Mouse (Mus musculus): Measurements from ENCODE around the gene Foxl2.

Foxl2 gene

GRCm38 (mm10) chr9:98962478-98963142, 7.5 kb downstream of the Foxl2 start:
- no peak for DNase-seq

GRCm38 (mm10) chr9:98963661-98964060, 8.6 kb downstream of the Foxl2 start:
- DNase-seq, result no peak

GRCm38 (mm10) chr9:98965084-98965483, 10.0 kb downstream of the Foxl2 start:
- peak; percentile 39 to 42 for DNase-seq

GRCm38 (mm10) chr9:98973101-98973521, 18.0 kb downstream of the Foxl2 start:
- DNase-seq, result no peak

- DNase-seq, result no peak
Measured at GRCm38 (mm10) chr9:98973561-98973960, 18.5 kb downstream of the Foxl2 start.

GRCm38 (mm10) chr9:98974898-98975297, 19.8 kb downstream of the Foxl2 start:
- DNase-seq, result no peak

GRCm38 (mm10) chr9:98976081-98976480, 21.0 kb downstream of the Foxl2 start:
- DNase-seq, result no peak

- no peak for DNase-seq
Measured at GRCm38 (mm10) chr9:98976520-98976919, 21.4 kb downstream of the Foxl2 start.

GRCm38 (mm10) chr9:98979431-98980416, 24.6 kb downstream of the Foxl2 start:
- peak; percentile 97 for DNase-seq

GRCm38 (mm10) chr9:98985800-98986475, 30.9 kb downstream of the Foxl2 start, which contains the start of gene Faim:
Faim (plus strand) TSS chr9:98986373.
- peak; percentile 100 for DNase-seq

- no peak for DNase-seq
Measured at GRCm38 (mm10) chr9:98986476-98987096, 31.5 kb downstream of the Foxl2 start.

GRCm38 (mm10) chr9:98987131-98987530, 32.0 kb downstream of the Foxl2 start:
- no peak for DNase-seq

- peak; percentile 21 to 33 for DNase-seq
Measured at GRCm38 (mm10) chr9:98994103-98994502, 39.0 kb downstream of the Foxl2 start.

GRCm38 (mm10) chr9:98999881-99000339, 44.8 kb downstream of the Foxl2 start:
- no peak for DNase-seq

GRCm38 (mm10) chr9:99001326-99001725, 46.2 kb downstream of the Foxl2 start:
- no peak for DNase-seq
